Mouse (Mus musculus): Measurements from ENCODE around the gene Clic4.
"Not testable (repeated sequence)": the region's sequence is repeated elsewhere in the genome, so short reads cannot be mapped to it uniquely, and the experiment has no call there.

The Clic4 gene

GRCm38 (mm10) chr4:135191604-135192003 lies 81.0 kb downstream of the Clic4 start:
- no peak for DNase-seq (ENCODE audit: low spot score in 2 of 2)

- no peak for DNase-seq (ENCODE audit: low spot score in 2 of 2)
These were observed 81.4 kb downstream of the Clic4 start for GRCm38 (mm10) chr4:135191185-135191584.

GRCm38 (mm10) chr4:135190364-135190763 lies 82.2 kb downstream of the Clic4 start:
- DNase-seq (ENCODE audit: low spot score in 2 of 2) = no peak

- DNase-seq (ENCODE audit: low spot score in 2 of 2) = peak; percentile 25 to 29
These were observed 83.1 kb downstream of the Clic4 start for GRCm38 (mm10) chr4:135189452-135190008.

- DNase-seq (ENCODE audit: low spot score in 2 of 2) = not testable (repeated sequence)
These were observed 88.3 kb downstream of the Clic4 start for GRCm38 (mm10) chr4:135184277-135184676.

- peak in 1 of 2 experiments; percentile 38 for DNase-seq (ENCODE audit: low spot score in 2 of 2)
These were observed 90.8 kb downstream of the Clic4 start for GRCm38 (mm10) chr4:135181819-135182218.

GRCm38 (mm10) chr4:135179077-135179481 lies 93.5 kb downstream of the Clic4 start:
- DNase-seq (ENCODE audit: low spot score in 2 of 2) = no peak

- no peak for DNase-seq (ENCODE audit: low spot score in 2 of 2)
These were observed 95.0 kb downstream of the Clic4 start for GRCm38 (mm10) chr4:135177568-135177967.

GRCm38 (mm10) chr4:135175406-135176120 lies 97.1 kb downstream of the Clic4 start:
- DNase-seq (ENCODE audit: low spot score in 2 of 2) = no peak

GRCm38 (mm10) chr4:135171304-135171875 lies 101.2 kb downstream of the Clic4 start:
- no peak for DNase-seq (ENCODE audit: low spot score in 2 of 2)

- no peak for DNase-seq (ENCODE audit: low spot score in 2 of 2)
These were observed 103.1 kb downstream of the Clic4 start for GRCm38 (mm10) chr4:135169501-135169900.

- DNase-seq (ENCODE audit: low spot score in 2 of 2) = no peak
These were observed 103.5 kb downstream of the Clic4 start for GRCm38 (mm10) chr4:135169096-135169495.

- DNase-seq (ENCODE audit: low spot score in 2 of 2) = no peak
These were observed 104.6 kb downstream of the Clic4 start for GRCm38 (mm10) chr4:135167816-135168527.

GRCm38 (mm10) chr4:135166413-135167225 lies 106.0 kb downstream of the Clic4 start:
- no peak for DNase-seq (ENCODE audit: low spot score in 2 of 2)

- DNase-seq (ENCODE audit: low spot score in 2 of 2) = no peak
These were observed 106.9 kb downstream of the Clic4 start for GRCm38 (mm10) chr4:135165761-135166160.
